In genomic region chr1:134850361-134850760, GRCm38 (mm10) we compare ENCODE assay signal across 20 mouse cellular contexts.
"Had no signal": no experiment of that assay in that cellular context is flagged by ENCODE, and none has a peak within 500 bp of the region (broad histone marks: within the 10 kb centered on the region; RNA-seq: fewer than 3 reads in every experiment).

No protein-coding gene starts in this region.

- H3K27ac ChIP-seq: midbrain, embryonic 10.5 days; midbrain, embryonic 12.5 days; neural tube, embryonic 13.5 days; neural tube, embryonic 15.5 days; stomach, embryonic 15.5 days; stomach, postnatal 0 days had no signal

- ATAC-seq: midbrain, embryonic 16.5 days had no signal

- H3K4me1 ChIP-seq: midbrain, embryonic 12.5 days; stomach, embryonic 15.5 days had no signal

- H3K9ac ChIP-seq: lung, embryonic 14.5 days; midbrain, embryonic 12.5 days; neural tube, embryonic 13.5 days; neural tube, embryonic 15.5 days; stomach, embryonic 15.5 days had no signal

- H3K27me3 ChIP-seq: midbrain, embryonic 12.5 days; neural tube, embryonic 13.5 days; neural tube, embryonic 15.5 days; stomach, embryonic 15.5 days had no signal

- H3K9me3 ChIP-seq: midbrain, embryonic 10.5 days; midbrain, embryonic 12.5 days; neural tube, embryonic 13.5 days; neural tube, embryonic 15.5 days; stomach, embryonic 15.5 days had no signal

- H3K4me2 ChIP-seq: lung, embryonic 14.5 days; midbrain, embryonic 12.5 days; neural tube, embryonic 13.5 days; neural tube, embryonic 15.5 days; stomach, embryonic 15.5 days had no signal

- DNase-seq: lung, adult 18-20 months; lung, embryonic 14.5 days; lung, postnatal 10 days; lung, postnatal 4 days; midbrain, embryonic 14.5 days; retina, postnatal 1 day; right cerebral cortex, adult 18-20 months; right cerebral cortex, postnatal 25 days; right cerebral cortex, postnatal 4 days; thymus, adult 2 months; thymus, postnatal 25 days; thymus, postnatal 4 days had no signal

- H3K4me3 ChIP-seq: midbrain, embryonic 10.5 days; midbrain, embryonic 12.5 days; myocyte; neural tube, embryonic 13.5 days; neural tube, embryonic 15.5 days; stomach, embryonic 15.5 days had no signal
